Mouse (Mus musculus): ENCODE results near the gene Man1a2.

The Man1a2 gene

GRCm38 (mm10) chr3:100685763-100686370, 564 bp upstream of the Man1a2 start:
- in situ Hi-C loops (cut with MboI, MseI), result no loop called here

- in situ Hi-C loops (cut with MboI, MseI), result loop anchor here (5.0 kb wide), 1 partner anchor 543 kb away; no protein-coding TSS in a partner anchor
Measured at GRCm38 (mm10) chr3:100684234-100684975, 898 bp downstream of the Man1a2 start.

- in situ Hi-C loops (cut with MboI, MseI), result loop anchor here (5.0 kb wide), 1 partner anchor 544 kb away; no protein-coding TSS in a partner anchor
Measured at GRCm38 (mm10) chr3:100682841-100683240, 2.5 kb downstream of the Man1a2 start.

- in situ Hi-C loops (cut with MboI, MseI), result loop anchor here (5.0 kb wide), 1 partner anchor 545 kb away; no protein-coding TSS in a partner anchor
Measured at GRCm38 (mm10) chr3:100682281-100682680, 3.0 kb downstream of the Man1a2 start.

GRCm38 (mm10) chr3:100681448-100682092, 3.7 kb downstream of the Man1a2 start:
- in situ Hi-C loops (cut with MboI, MseI), result loop anchor here (5.0 kb wide), 1 partner anchor 546 kb away; no protein-coding TSS in a partner anchor

GRCm38 (mm10) chr3:100680226-100680625, 5.1 kb downstream of the Man1a2 start:
- in situ Hi-C loops (cut with MboI, MseI), result loop anchor here (5.0 kb wide), 1 partner anchor 547 kb away; no protein-coding TSS in a partner anchor

- in situ Hi-C loops (cut with MboI, MseI), result no loop called here
Measured at GRCm38 (mm10) chr3:100678951-100679570, 6.2 kb downstream of the Man1a2 start.

GRCm38 (mm10) chr3:100675146-100675545, 10.2 kb downstream of the Man1a2 start:
- in situ Hi-C loops (cut with MboI, MseI), result no loop called here

- in situ Hi-C loops (cut with MboI, MseI), result no loop called here
Measured at GRCm38 (mm10) chr3:100670412-100670811, 14.9 kb downstream of the Man1a2 start.

- in situ Hi-C loops (cut with MboI, MseI), result loop anchor here (10.0 kb wide), 1 partner anchor 1528 kb away; no protein-coding TSS in a partner anchor
Measured at GRCm38 (mm10) chr3:100653291-100653690, 32.0 kb downstream of the Man1a2 start.

GRCm38 (mm10) chr3:100641581-100641980, 43.7 kb downstream of the Man1a2 start:
- in situ Hi-C loops (cut with MboI, MseI), result no loop called here

- in situ Hi-C loops (cut with MboI, MseI), result no loop called here
Measured at GRCm38 (mm10) chr3:100636255-100636654, 49.0 kb downstream of the Man1a2 start.

GRCm38 (mm10) chr3:100634821-100635220, 50.5 kb downstream of the Man1a2 start:
- in situ Hi-C loops (cut with MboI, MseI), result no loop called here

- in situ Hi-C loops (cut with MboI, MseI), result no loop called here
Measured at GRCm38 (mm10) chr3:100618511-100618910, 66.8 kb downstream of the Man1a2 start.

- in situ Hi-C loops (cut with MboI, MseI), result no loop called here
Measured at GRCm38 (mm10) chr3:100610916-100611315, 74.4 kb downstream of the Man1a2 start.

GRCm38 (mm10) chr3:100604539-100604938, 80.8 kb downstream of the Man1a2 start:
- in situ Hi-C loops (cut with MboI, MseI), result no loop called here

- in situ Hi-C loops (cut with MboI, MseI), result no loop called here
Measured at GRCm38 (mm10) chr3:100599265-100599820, 86.0 kb downstream of the Man1a2 start.

- in situ Hi-C loops (cut with MboI, MseI), result no loop called here
Measured at GRCm38 (mm10) chr3:100591053-100591452, 94.2 kb downstream of the Man1a2 start.

- in situ Hi-C loops (cut with MboI, MseI), result no loop called here
Measured at GRCm38 (mm10) chr3:100582721-100583355, 102.5 kb downstream of the Man1a2 start.

- in situ Hi-C loops (cut with MboI, MseI), result no loop called here
Measured at GRCm38 (mm10) chr3:100572571-100573183, 112.6 kb downstream of the Man1a2 start.
